Mouse (Mus musculus) adrenal gland, postnatal 14 days (tissue): ENCODE data around the gene Clptm1. TPM values are rescaled to one million over a fixed set of nuclear protein-coding genes. Genes with fewer than 3 reads are reported as not detected.
A peak's percentile ranks its signal among the peaks of the same experiment; 100 is the strongest.
"Not testable (repeated sequence)": the region's sequence is repeated elsewhere in the genome, so short reads cannot be mapped to it uniquely, and the experiment has no call there.

ENCODE experiments used
- DNase-seq: peaks from one replicate; pipeline ENCODE4 v3.0.0; 2021; ENCODE audit warnings: mixed read lengths
- total RNA-seq: library from RNA; stranded (reverse); gene quantifications from 2 replicates; pipeline ENCODE4 v1.2.3, GENCODE M21; 2021

Clptm1 gene
- total RNA-seq, 1 experiment from 2014 or later, result 116 TPM

DNA sequence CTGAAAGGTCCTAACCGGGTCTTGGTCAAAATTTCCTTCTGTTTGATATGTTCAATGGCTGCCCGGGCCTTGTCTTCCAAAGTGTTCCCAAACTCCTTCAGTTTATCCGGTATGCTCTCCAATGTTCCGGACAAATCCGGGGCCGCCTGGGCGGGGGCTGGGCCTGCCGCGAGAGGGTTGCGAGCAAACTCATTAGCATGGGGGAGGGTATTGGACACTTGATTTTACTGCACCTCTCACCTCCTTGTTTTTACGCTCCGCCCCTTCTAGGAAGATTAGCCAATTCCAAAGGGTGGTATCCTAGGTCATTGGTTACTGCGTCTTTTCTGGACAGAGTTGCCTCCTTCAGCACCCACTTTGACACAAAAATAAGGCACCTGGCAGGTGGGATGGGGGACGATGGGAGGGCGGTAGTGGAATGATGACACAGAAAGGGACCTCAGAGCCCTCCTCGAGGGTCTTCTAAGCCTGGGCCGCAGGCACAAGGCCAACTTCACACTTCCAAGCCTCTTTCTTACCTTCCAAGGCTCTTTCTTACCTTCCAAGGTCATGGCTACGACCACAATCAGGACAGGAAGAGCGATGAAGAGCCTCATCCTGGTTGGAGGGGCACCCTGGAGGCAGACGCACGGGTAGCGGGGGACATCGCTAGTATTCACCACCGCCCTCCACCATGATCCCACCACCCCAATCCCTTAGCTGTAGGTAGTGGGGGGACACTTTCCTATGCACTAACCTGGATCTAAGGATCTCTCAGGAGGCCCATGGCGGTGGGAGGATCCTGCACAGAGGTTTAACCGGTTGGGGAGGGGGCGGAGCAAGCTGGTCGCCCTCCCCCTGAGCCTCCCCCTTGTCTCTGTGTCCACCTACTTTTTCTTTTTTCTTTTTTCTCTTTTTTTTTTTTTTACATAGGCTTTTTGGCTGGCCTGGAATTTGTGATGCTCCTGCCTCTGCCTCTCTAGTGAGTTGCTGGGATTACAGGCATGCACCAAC is 27.3 kb upstream of the Clptm1 start, which contains the start of gene Apoc1:
TSS of gene Apoc1 (minus strand) at position 788 of the 993 bp plus-strand sequence.
- DNase-seq, result peak; percentile 82

- DNase-seq, result no peak
Observed at GRCm38 (mm10) chr7:19691434-19691833, 26.6 kb upstream of the Clptm1 start.

DNA sequence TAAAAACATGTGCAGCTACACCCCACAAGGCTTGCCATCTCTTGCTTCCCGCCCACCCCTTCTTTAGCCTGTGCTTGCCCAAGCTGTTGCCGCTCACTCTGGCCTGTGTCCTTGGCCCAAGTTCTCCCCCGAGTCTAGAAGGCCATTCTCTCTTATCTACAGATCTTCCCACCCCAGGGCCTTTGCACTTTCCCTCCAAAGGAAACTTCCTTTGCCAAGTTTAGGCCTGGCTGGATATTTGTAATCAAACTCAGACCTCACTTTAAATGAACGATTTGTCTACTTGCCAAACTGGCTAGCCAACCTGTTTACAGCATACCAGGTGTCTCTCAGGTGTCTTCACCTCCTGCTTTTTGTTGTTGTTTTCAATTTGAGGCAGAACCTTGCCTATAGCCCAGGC is 26.0 kb upstream of the Clptm1 start:
- no peak for DNase-seq

DNA sequence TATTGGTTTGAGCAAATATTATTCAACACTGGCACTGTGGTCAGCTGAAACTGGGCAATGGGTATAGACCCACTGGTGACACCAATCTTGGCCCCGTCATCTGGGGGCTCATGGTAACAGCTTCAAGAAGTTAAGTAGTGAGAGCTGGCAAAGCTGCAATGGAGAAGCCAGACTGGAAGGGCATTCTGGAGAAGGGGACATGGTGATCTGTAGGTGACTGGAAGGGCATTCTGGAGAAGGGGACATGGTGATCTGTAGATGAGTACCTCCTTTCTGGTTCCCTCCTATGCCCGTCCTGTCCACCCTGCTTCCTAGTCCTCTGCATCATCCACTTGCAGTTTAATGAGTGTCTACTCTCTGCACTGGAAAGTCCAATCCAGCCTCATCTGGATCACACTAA is 23.8 kb upstream of the Clptm1 start:
- DNase-seq, result no peak

DNA sequence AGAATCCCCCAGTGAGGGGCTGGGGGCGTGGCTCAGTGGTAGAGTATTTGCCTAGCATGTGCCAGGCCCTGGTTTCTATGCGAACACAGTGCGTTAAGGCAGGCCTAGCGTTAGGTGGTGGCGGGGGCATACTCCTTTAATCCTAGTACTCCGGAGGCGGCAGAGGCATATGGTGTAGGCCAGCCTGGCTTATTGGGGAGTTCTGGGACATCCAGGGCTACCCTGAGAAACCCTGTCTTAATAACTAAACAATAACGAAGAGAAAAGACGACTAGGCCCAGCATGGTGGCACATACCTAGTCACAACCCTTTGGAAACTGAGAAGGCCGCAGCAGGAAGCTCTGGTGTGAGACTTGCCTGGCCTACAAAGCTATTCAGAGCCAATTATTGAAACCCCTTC is 23.3 kb upstream of the Clptm1 start:
- no peak for DNase-seq

- DNase-seq, result not testable (repeated sequence)
Observed at GRCm38 (mm10) chr7:19686927-19687583, 22.2 kb upstream of the Clptm1 start.

GRCm38 (mm10) chr7:19686521-19686920 is 21.7 kb upstream of the Clptm1 start:
- DNase-seq, result no peak

DNA sequence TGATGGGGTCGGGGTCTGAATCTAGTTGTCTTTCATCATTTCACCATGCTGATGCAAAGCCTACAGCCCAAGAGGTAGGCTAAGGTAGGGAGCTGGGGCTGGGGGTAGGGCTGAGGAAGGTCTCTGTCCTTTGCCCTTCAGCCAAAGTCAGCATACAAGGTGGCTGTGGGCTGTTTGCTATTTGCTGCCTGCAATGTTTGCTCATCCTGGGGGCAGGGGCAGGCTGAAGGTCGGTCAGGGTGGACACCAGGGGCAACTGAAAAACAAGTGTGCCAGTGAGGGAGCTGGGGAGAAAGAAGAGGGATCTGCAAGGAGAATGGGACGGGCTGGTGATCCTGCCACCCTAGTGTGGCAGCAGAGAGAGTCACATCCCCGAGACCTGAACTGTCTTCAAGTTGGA is 20.5 kb upstream of the Clptm1 start:
- DNase-seq, result no peak

DNA sequence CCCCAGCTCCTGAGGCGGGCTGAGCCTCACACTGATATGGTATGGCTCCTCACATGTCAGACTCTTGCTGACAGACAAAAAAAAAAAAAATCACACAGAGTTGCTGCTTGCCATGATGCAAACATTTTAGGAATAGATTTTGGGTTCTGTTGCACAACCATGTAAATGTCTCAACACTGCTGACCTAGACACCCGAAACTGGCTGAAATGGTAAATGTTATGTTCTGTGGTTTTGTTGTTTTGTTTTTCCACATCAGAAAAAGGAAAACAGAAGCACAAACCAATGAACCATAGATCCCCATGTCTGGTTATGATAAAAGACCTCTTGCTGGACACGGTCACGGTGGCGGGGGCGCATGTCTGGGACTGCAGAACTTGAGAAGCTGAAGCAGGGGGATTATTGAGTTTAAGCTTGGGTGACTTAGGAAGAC is 19.0 kb upstream of the Clptm1 start:
- DNase-seq, result no peak

DNA sequence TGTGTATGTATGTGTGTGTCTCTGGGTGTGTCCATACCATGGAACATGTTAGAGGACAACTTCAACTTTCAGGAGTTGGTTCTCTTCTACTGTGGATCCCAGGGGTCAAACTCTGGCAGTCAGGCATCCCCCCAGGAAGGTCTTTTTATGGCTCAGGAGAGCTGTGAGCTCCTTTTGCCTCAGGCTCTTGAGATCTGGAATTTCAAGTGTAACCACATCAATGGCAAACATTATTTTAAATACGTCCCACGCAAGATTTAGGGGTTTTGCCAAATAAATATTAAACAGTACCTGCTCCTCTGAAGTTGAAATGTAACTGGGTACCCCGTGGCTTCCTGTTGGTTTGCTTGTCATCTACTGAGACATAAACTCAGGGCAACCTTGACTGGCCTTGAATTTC is 18.1 kb upstream of the Clptm1 start:
- no peak for DNase-seq

DNA sequence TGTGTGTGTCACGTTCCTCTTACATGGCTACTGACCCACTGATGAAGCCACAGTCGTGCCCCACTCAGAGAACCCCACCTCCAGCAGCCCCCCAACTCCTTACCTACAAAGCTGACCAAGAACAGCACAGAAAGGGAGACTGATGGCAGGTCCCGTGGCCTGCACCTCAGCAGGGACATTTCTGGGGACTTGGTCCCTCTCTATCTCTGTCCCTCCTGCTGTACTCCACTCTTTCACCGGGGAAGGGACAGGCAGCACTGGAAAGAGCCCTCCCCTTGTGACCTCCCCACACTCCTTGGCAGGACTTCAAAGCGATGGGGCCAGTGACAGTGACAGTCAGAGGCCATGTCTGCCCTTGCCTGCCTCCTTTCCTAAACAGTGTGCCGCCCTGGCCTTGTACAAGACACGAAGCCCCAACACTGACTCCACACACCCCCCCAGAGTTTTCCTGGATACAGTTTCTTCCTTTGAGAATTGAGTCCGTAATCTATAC is 16.4 kb upstream of the Clptm1 start, which contains the start of the genes Gm44805 and Apoc4:
TSS of gene Gm44805 (minus strand) at position 222 of the 493 bp plus-strand sequence.
TSS of gene Apoc4 (minus strand) at position 278 of the 493 bp plus-strand sequence.
- peak; percentile 92 for DNase-seq

DNA sequence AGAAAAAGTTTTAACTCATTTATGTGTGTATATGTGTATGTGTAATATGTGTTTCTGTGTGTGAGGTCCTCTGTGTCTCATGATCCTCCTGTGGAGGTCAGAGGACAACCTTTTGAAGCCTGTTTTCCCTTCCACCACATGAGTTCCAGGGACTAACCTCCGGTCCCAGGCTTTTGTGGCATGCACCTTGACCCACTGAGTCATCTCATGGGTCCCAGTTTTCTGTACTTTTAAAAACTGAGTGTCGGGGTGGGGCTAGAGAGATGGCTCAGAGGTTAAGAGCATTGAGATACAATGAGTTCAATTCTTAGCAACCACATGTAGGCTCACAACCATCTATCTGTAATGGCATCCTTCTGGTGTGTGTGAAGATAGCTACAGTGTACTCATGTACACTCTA is 15.9 kb upstream of the Clptm1 start:
- DNase-seq, result no peak

DNA sequence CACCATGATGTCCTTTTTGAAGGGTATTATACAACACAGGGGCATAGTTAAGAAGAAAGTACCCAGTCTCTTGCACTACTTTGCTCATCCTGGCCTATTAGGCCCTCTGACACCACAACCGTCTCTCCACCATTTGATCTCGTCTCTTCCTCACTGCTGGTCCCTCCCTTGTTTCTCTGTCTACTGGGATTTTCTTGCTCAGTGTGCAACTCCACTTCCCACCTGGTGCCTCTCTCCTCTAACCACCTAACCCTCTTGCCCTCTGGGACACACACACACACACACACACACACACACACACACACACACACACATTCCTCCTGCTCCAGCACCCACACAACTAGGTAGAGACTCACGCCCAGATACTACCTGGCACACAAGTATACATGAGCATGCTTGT is 14.1 kb upstream of the Clptm1 start:
- no peak for DNase-seq

DNA sequence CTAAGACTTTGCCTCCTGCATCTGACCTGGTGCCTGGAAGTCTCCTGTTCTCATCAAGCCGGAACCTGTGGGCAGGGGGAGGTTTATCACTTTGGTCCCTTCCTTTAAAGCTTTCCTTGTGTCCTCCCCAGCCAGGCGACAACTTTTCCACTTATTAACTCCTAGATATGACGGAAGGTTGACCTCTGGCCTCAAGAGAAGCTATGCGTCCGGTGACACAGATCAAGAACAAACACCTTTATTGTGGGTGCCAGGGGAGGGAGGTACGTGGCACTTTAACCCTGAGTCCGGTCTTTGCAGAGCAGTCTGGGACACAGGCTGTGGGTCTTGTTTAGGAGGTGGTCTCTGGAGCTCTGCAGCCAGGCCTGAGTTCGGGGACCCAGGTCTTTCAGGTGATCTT is 13.0 kb upstream of the Clptm1 start, which contains the start of gene Apoc2:
TSS of gene Apoc2 (minus strand) at position 70 of the 400 bp plus-strand sequence.
- no peak for DNase-seq

GRCm38 (mm10) chr7:19676662-19677061 is 11.8 kb upstream of the Clptm1 start:
- no peak for DNase-seq

GRCm38 (mm10) chr7:19675824-19676223 is 11.0 kb upstream of the Clptm1 start:
- no peak for DNase-seq

DNA sequence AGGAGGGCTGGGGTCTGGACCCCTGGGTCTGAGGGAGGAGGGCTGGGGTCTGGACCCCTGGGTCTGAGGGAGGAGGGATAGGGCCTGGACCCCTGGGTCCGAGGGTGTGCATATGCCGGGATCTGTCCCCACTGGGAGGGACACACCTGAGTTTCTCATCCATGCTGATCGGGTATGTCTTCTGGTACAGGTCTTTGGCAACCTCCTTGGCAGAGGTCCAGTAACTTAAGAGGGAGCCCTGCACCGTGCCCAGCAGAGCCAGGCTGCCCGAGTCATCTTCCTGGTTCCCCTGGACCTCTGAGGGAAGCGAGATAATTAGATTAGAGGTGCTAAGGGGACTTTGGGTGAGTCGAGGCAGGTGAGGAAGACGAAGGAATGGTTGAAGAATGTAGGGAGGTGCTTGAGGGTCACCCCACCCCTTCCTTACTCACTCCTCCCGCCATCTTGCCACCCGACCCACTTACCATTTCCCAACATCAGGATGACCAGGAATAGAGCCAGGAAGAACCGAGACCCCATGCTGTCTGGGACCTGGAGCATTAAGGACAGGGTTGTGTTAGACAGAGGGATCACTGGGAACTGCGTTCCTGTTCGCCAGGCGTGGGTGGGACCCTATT is 8.4 kb upstream of the Clptm1 start:
- DNase-seq, result peak; percentile 29

GRCm38 (mm10) chr7:19671511-19671910 is 6.7 kb upstream of the Clptm1 start:
- no peak for DNase-seq

- DNase-seq, result peak; percentile 96
Observed at GRCm38 (mm10) chr7:19668947-19669721, 4.3 kb upstream of the Clptm1 start.

GRCm38 (mm10) chr7:19667434-19667833 is 2.6 kb upstream of the Clptm1 start:
- no peak for DNase-seq

GRCm38 (mm10) chr7:19666750-19667149 is 1.9 kb upstream of the Clptm1 start:
- DNase-seq, result peak; percentile 20
